Mouse (Mus musculus) cerebellum, adult 2 months (tissue): ENCODE results near the gene Ltbp2.

Experiments
- CTCF ChIP-seq: fragments of 200-500 bp; IDR thresholded peaks from 2 replicates; pipeline ENCODE4 v1.5.1; 2011; ENCODE audit warnings: low read depth, mild to moderate bottlenecking, control low read depth, low read length, moderate library complexity, borderline replicate concordance; ENCODE audit not compliant: insufficient read depth
- POLR2A ChIP-seq: fragments of 200-500 bp; IDR thresholded peaks from 2 replicates; pipeline ENCODE4 v1.6.1; 2011; ENCODE audit warnings: low read length, control low read depth, borderline replicate concordance; ENCODE audit not compliant: insufficient read depth

DNA sequence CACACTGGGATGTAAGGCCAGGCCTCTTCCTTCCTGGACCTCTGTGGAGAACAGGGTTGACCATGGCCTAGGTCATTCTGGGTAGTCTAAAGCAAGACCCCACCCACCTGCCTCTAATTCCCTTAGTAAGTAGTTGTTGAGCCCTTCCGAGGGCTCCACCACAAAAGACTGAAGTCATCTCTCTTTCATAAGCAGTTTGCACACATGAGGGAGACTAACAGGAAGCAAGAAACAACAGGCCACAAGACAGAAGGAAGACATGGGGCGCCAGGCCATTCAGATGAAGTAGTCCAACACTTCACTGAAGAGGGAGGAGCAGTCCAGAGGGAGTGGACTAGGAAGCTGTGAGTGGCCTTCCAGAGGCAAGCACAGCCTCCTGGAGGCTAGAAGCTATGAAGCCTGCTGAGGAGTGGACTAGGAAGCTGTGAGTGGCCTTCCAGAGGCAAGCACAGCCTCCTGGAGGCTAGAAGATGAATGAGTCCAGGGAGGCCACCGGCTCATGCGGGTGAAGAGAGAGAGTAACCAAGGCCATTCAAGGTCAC lies 21.2 kb downstream of the Ltbp2 start:
- no peak for TF ChIP-seq CTCF
- TF ChIP-seq POLR2A: no peak
